Mouse (Mus musculus) neural tube, embryonic 14.5 days (tissue): ENCODE measurements around the gene Smarcd2. TPM values are rescaled to one million over a fixed set of nuclear protein-coding genes. Genes with fewer than 3 reads are reported as not detected.

ENCODE experiments used
- ATAC-seq: fragments of 200-750 bp; cut with Nextera tagmentation; 2 replicates; pipeline ENCODE4 v1.8.0; 2017; ENCODE audit warnings: low read depth, mild to moderate bottlenecking, moderate TSS enrichment, moderate library complexity
- H3K27ac ChIP-seq: fragments of 300-500 bp; sonication (generic); 2 replicates; pipeline ENCODE4 v1.5.1; 2014; ENCODE audit warnings: low read depth, mild to moderate bottlenecking, control low read depth, low read length, moderate library complexity, mixed read lengths
- H3K27me3 ChIP-seq: fragments of 300-500 bp; sonication (generic); 2 replicates; pipeline ENCODE4 v1.6.1; 2014; ENCODE audit warnings: low read length; ENCODE audit not compliant: control insufficient read depth, insufficient read depth
- H3K36me3 ChIP-seq: fragments of 300-500 bp; sonication (generic); 2 replicates; pipeline ENCODE4 v1.6.1; 2014; ENCODE audit warnings: low read length, mixed read lengths; ENCODE audit not compliant: control insufficient read depth, insufficient read depth
- H3K4me1 ChIP-seq: fragments of 300-500 bp; sonication (generic); 2 replicates; pipeline ENCODE4 v1.6.1; 2014; ENCODE audit warnings: low read length; ENCODE audit not compliant: control insufficient read depth, insufficient read depth
- H3K4me2 ChIP-seq: fragments of 300-500 bp; sonication (generic); 2 replicates; pipeline ENCODE4 v1.6.1; 2014; ENCODE audit warnings: mild to moderate bottlenecking, low read depth, low read length, control low read depth
- H3K4me3 ChIP-seq: fragments of 300-500 bp; sonication (generic); 2 replicates; pipeline ENCODE4 v1.5.1; 2014; ENCODE audit warnings: low read depth, low read length, control low read depth, mixed read lengths
- H3K9ac ChIP-seq: fragments of 300-500 bp; sonication (generic); replicated peaks from 2 replicates; pipeline ENCODE4 v1.6.1; 2014; ENCODE audit warnings: low read depth, mild to moderate bottlenecking, control low read depth, low read length, mixed read lengths
- H3K9me3 ChIP-seq: fragments of 300-500 bp; sonication (generic); 2 replicates; pipeline ENCODE4 v1.6.1; 2016; ENCODE audit warnings: low read length; ENCODE audit not compliant: control insufficient read depth
- WGBS: fragments of 180-500 bp; shearing (Covaris S2); extraction: QIAGEN DNeasy Blood & Tissue Kit; methylation state at CpG from one replicate; pipeline ENCODE4 v1.1.7; 2014; 5-methylcytosine and 5-hydroxymethylcytosine counted together
- polyA plus RNA-seq: library from polyadenylated mRNA; unstranded; fragments of >200 nt; fragmentation: Nextera tagmentation; extraction: Ambion mirVana; gene quantifications from 2 replicates; pipeline ENCODE4 v1.2.1, GENCODE M21; 2014

Smarcd2 gene
- polyA plus RNA-seq, 1 experiment from 2014 or later = 10.3 TPM

DNA sequence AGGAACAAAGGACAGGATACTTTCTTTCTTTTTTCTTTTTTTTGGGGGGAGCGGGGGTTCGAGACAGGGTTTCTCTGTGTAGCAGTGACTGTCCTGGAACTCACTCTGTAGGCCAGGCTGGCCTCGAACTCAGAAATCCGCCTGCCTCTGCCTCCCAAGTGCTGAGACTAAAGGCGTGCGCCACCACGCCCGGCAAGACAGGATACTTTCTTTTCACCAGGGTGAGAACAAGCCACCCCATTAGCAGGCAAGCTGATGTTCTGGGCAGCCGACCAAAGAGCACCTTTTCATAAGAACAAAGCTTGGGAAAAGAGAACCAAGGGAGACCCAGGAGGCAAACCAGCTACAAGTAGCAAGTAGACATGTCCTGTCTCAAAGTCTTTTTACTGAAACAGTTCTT is 34.0 kb upstream of the Smarcd2 start:
- no peaks in the 10 kb centered on the region for H3K36me3 ChIP-seq
- H3K27ac ChIP-seq = no peak overlapping the region
- no peak for ATAC-seq
- H3K27me3 ChIP-seq = no peaks in the 10 kb centered on the region
- H3K4me3 ChIP-seq = no peak overlapping the region
- H3K9ac ChIP-seq = no peak overlapping the region
- no peak overlapping the region for H3K4me2 ChIP-seq
- WGBS = 81% methylated on average over 9 of the region's 9 CpGs
- H3K9me3 ChIP-seq = no peaks in the 10 kb centered on the region
- no peaks in the 10 kb centered on the region for H3K4me1 ChIP-seq

DNA sequence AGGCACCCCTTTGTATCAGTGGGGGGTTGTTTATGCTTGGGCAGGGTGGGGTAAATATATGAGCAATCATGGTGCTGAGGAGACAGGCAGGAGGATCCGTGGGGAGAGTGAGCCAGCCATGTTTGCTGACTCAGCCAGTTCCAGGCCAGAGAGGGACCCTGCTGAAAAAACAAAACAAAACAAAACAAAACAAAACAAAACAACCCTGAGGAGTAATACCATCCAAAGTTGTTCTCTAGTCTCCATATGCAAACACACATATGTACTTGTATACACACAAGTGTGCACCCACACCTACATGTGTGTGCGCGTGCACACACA is 33.3 kb upstream of the Smarcd2 start:
- H3K27ac ChIP-seq = no peak overlapping the region
- no peaks in the 10 kb centered on the region for H3K27me3 ChIP-seq
- no peak overlapping the region for H3K9ac ChIP-seq
- ATAC-seq = no peak
- H3K4me3 ChIP-seq = no peak overlapping the region
- no peaks in the 10 kb centered on the region for H3K4me1 ChIP-seq
- no peaks in the 10 kb centered on the region for H3K9me3 ChIP-seq
- no peaks in the 10 kb centered on the region for H3K36me3 ChIP-seq
- 84% methylated on average over 3 of the region's 3 CpGs for WGBS
- no peak overlapping the region for H3K4me2 ChIP-seq

DNA sequence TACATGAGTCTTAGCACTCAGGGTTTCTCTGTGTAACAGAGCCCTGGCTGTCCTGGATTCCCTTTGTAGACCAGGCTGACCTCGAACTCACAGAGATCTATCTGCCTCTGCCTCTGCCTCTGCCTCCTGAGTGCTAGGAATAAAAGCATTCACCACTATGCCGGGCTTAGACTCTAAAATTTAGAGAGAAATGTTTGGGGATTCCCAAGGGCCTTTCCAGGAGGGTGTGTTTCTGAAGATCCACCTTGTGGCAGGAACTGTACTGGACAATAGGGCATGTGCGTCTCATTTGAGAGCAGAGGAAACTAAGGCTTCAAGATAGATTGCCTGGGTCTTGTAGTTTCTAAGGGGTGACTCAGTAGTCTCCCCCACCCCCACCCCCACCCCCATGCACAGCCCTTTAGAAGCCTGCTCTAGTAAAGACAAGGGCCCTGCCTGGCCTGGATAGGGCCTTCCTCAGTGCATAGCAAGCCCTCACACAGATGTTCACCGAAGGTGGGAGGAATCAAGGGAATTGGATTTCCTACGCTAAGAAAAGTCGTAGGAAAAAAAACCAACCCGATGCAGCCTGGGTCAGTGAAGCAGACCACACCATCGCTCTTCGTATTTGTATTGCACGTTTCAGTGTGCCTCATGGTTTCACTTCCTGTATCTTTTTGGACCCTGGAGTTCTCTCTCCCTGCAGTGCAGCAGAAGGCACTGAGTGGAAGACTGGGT is 32.7 kb upstream of the Smarcd2 start:
- H3K4me1 ChIP-seq = no peaks in the 10 kb centered on the region
- no peak overlapping the region for H3K4me2 ChIP-seq
- H3K27me3 ChIP-seq = no peaks in the 10 kb centered on the region
- H3K36me3 ChIP-seq = no peaks in the 10 kb centered on the region
- WGBS = 83% methylated on average over 10 of the region's 10 CpGs
- no peak overlapping the region for H3K4me3 ChIP-seq
- H3K27ac ChIP-seq = no peak overlapping the region
- no peak overlapping the region for H3K9ac ChIP-seq
- H3K9me3 ChIP-seq = no peaks in the 10 kb centered on the region
- no peak for ATAC-seq

DNA sequence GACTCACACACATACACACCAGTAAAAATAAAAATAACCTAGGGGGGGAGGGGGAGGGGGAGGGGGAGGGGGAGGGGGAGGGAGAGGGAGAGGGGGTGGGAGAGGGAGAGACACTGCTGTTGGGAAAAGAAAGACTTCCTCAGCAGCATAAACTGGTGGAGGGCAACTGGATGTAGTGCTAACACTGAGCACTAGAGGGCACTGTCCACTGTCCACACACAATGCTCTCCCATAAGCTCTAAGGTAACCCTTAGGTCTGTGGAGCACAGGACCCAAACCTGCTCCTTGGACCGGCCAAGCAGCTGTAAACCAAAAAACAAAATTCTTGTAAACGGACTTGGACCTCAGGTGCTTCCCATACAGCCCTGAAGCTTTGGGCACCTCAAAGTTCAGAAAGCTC is 29.9 kb upstream of the Smarcd2 start:
- no peak for ATAC-seq
- no peak overlapping the region for H3K27ac ChIP-seq
- no peak overlapping the region for H3K4me3 ChIP-seq
- no peak overlapping the region for H3K9ac ChIP-seq
- WGBS = 13% methylated on average over 2 of the region's 2 CpGs
- H3K9me3 ChIP-seq = no peaks in the 10 kb centered on the region
- H3K4me1 ChIP-seq = no peaks in the 10 kb centered on the region
- no peaks in the 10 kb centered on the region for H3K36me3 ChIP-seq
- no peaks in the 10 kb centered on the region for H3K27me3 ChIP-seq
- no peak overlapping the region for H3K4me2 ChIP-seq

DNA sequence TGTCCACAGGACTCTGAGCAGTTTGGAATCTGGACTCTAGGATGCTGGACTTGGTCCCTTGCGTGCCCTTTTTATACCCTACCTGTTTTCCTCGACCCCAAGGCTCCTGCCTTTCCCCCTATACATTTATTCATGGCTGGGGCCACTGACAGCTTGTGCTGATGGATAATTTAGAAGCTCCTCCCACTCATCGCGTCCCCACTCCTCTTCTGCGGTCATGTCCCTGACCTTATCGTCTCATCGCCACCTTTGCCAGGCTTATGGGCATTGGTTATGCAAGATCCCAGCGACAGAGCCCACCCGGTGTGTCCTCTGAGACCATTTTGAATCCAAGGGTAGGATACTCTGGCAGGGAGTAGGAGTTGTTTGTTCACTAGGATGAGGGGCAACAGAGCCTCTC is 29.0 kb upstream of the Smarcd2 start, which contains the start of gene Gh:
TSS of gene Gh (minus strand) at position 101 of the 400 bp plus-strand sequence.
- Histone ChIP-seq H3K27ac (no peak within 1 kb of the TSS), H3K9ac (no peak within 1 kb of the TSS), H3K4me2 (no peak within 1 kb of the TSS), H3K36me3 (no peaks in the 10 kb centered on the region), H3K4me3 (no peak within 1 kb of the TSS), H3K4me1 (no peaks in the 10 kb centered on the region), H3K27me3 (no peaks in the 10 kb centered on the region), H3K9me3 (no peaks in the 10 kb centered on the region)
- no peak for ATAC-seq
- 85% methylated on average over 9 of the region's 9 CpGs for WGBS

DNA sequence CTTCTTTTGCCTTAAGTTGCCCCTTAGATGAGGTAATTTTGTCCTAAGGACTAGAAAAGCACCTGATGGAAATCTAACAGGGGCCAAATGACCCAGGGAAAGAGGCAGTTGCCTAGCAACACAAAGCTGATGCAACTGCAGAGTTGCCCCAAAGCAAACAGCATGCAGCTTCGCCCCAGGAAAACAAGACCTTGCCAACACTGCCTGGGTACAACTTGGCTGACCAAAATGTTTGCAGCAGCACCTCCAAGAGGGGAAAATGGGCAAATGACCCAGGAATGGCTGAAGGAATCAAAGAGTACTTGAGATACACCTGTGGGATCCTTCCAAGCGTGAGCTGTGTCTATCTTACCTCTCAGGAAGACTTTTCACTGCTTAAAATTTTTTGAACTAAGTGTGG is 19.1 kb upstream of the Smarcd2 start:
- H3K4me2 ChIP-seq = no peak overlapping the region
- H3K9ac ChIP-seq = no peak overlapping the region
- H3K36me3 ChIP-seq = no peaks in the 10 kb centered on the region
- no peaks in the 10 kb centered on the region for H3K27me3 ChIP-seq
- ATAC-seq = no peak
- H3K4me3 ChIP-seq = no peak overlapping the region
- WGBS = 92% methylated on average over 2 of the region's 2 CpGs
- H3K4me1 ChIP-seq = no peaks in the 10 kb centered on the region
- H3K9me3 ChIP-seq = no peaks in the 10 kb centered on the region
- H3K27ac ChIP-seq = no peak overlapping the region

DNA sequence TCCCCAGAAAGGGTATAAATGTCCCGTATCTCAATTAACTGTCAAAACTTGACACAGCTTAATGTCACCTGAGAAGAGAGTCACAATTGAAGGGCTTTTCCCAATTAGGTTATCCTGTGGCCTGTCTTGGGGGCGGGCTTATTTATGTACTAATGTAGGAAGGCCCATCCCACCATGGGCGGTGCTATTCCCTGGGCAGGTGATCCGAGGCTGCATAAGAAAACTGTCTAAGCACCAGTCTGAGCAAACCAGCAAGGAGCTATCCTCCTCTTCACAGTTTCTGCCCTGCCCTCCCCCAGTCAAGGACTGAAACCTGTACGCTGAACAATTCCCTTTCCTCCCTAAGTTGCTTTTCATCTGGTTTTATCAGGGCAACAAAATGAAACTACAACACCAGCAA is 17.6 kb upstream of the Smarcd2 start:
- no peak overlapping the region for H3K27ac ChIP-seq
- H3K27me3 ChIP-seq = no peaks in the 10 kb centered on the region
- H3K4me2 ChIP-seq = no peak overlapping the region
- no peak overlapping the region for H3K4me3 ChIP-seq
- ATAC-seq = no peak
- no peaks in the 10 kb centered on the region for H3K4me1 ChIP-seq
- 93% methylated on average over 5 of the region's 5 CpGs for WGBS
- H3K36me3 ChIP-seq = no peaks in the 10 kb centered on the region
- no peaks in the 10 kb centered on the region for H3K9me3 ChIP-seq
- no peak overlapping the region for H3K9ac ChIP-seq

DNA sequence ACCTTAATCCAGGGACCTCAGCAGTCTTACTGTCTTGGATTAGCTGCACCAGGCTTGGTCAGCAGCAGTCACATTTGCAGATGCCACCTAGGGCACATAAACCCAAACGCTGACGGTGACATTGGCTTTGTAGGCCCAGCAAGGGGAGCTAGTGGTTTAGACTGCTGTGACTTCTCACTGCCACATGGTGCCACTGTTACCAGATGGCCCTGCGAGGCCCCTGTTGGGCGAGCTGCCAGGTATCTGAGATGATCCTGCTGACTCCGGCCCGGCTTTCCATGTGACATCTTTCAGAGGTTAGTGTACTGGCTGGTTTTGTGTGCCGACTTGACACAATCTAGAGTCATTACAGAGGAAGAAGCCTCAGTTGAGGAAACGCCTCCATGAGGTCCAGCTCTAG is 16.6 kb upstream of the Smarcd2 start:
- Histone ChIP-seq H3K9me3 (no peaks in the 10 kb centered on the region), H3K36me3 (no peaks in the 10 kb centered on the region), H3K9ac (no peak overlapping the region), H3K4me3 (no peak overlapping the region), H3K27me3 (no peaks in the 10 kb centered on the region), H3K4me1 (no peaks in the 10 kb centered on the region), H3K4me2 (no peak overlapping the region), H3K27ac (no peak overlapping the region)
- 63% methylated on average over 8 of the region's 8 CpGs for WGBS
- no peak for ATAC-seq

DNA sequence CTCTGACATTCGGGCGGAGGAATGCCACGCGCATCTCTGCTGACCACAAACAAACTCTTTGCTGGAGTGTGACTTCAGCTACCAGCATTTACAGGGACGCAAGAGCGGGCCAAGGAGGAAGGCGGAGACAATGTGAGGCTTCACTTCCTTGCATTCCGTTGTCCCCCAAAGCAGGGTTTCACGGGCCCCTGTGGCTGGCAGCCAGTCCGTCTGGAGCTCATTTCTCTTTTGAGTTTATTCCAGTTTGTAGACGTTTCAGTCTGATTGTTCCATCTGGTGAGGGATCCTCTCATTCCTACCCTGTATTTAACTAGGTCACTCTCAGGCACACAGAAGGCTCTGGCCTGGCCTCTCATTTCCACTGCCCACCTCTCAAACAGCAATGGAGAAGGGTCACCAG is 14.2 kb upstream of the Smarcd2 start:
- Histone ChIP-seq H3K27me3 (no peaks in the 10 kb centered on the region), H3K9ac (no peak overlapping the region), H3K4me2 (no peak overlapping the region), H3K27ac (no peak overlapping the region), H3K4me1 (no peaks in the 10 kb centered on the region), H3K9me3 (no peaks in the 10 kb centered on the region), H3K36me3 (no peaks in the 10 kb centered on the region), H3K4me3 (no peak overlapping the region)
- no peak for ATAC-seq
- WGBS = 72% methylated on average over 11 of the region's 11 CpGs
